Mouse (Mus musculus) T-helper 1 cell (primary cell): ENCODE results near the gene 4930562C15Rik.

ENCODE experiments used
- in situ Hi-C: fragments of 300-600 bp; cut with MboI, MseI; formaldehyde crosslinking; loops from one replicate; pipeline ENCODE4 v1.15.1; 2025; ENCODE audit warnings: high pct_unique_total_duplicates

Gene 4930562C15Rik

DNA sequence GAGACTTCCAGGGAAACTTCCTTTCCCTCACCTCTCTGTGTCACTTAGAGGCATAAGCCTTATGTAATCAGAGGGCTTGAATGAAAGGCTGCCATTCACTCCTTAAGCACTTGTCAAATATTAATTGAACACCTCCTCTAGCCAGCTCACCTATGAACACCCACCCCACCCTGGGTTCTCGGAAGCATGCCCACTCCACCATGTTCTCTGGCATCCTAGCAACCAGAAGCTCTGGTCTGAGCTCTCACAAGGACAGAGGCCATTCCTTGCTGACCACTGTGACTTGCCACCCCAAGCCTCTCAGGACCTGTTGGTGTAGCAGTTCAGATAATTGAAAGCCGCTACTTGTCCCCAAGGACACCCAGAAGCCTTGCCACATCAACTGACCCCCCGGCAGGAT, at the start of gene 4930562C15Rik:
TSS of gene 4930562C15Rik (plus strand) at position 226 of the 400 bp plus-strand sequence.
- in situ Hi-C loops, result no loop called here

DNA sequence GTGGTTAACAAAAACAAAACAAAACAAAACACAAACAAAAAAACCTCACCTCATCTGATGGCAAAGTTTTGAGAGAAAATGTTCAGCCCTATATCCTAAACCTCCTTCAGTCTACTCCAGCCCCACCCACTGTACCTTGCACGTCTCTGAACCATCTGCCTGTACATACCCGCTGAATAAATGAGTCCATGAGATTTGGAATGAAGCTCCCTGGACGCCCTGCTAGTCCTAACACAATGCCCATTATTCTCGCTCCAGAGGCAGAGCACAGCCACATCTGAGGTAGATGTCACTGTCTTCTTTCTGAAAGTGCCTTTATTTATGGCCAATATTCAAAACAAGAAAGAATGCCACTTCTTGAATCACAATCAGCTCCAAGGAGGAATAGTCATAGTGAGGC, 49.5 kb upstream of the 4930562C15Rik start:
- in situ Hi-C loops, result loop anchor here (5.0 to 10.0 kb wide), 3 partner anchors 97 to 359 kb away; partner anchors contain the start of genes Sec14l5 and Ubald1

DNA sequence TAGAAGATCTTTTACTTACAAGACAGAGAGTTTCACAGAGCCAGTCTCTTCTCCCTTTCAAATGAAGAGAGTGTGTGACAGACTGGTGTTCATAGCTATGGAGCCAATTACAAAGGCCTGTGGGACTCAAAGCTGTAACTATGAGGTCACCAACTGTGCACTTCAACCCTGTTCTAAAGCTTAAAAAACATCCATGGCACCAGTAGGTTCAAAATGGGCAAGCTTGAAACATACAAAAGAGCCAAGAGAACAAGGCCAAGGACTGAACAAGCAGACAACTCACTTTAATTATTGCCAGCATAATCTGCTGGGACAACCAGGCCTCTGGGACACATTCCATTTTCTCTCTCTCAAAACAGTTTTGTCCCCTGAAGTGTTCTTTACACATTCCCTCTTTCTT, 47.0 kb upstream of the 4930562C15Rik start:
- in situ Hi-C loops, result loop anchor here (5.0 to 10.0 kb wide), 3 partner anchors 94 to 357 kb away; partner anchors contain the start of genes Sec14l5 and Ubald1

DNA sequence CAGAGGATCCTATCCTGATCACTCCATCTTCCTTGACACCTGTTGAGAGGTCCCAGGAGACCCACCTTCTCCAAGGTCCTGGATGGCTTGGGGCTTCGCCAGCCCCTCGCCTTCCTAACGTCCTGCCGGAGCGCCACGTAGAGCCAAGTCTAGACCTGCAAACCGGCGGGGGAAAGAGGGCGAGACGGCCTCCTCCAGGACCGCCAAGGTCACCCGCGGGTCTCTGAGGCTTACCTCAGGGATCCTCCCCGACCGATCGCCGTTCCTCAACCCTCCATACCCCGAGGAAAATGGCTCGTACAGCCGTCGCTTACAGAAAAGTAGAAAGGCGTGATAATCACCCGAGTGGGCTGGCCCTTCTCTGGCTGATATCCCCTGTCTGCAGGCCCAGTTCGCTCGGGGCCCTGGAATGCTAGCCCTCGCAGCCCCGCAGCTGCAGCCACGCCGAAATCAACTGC, 45.9 kb upstream of the 4930562C15Rik start:
- in situ Hi-C loops, result loop anchor here (5.0 to 10.0 kb wide), 3 partner anchors 93 to 355 kb away; partner anchors contain the start of genes Sec14l5 and Ubald1

DNA sequence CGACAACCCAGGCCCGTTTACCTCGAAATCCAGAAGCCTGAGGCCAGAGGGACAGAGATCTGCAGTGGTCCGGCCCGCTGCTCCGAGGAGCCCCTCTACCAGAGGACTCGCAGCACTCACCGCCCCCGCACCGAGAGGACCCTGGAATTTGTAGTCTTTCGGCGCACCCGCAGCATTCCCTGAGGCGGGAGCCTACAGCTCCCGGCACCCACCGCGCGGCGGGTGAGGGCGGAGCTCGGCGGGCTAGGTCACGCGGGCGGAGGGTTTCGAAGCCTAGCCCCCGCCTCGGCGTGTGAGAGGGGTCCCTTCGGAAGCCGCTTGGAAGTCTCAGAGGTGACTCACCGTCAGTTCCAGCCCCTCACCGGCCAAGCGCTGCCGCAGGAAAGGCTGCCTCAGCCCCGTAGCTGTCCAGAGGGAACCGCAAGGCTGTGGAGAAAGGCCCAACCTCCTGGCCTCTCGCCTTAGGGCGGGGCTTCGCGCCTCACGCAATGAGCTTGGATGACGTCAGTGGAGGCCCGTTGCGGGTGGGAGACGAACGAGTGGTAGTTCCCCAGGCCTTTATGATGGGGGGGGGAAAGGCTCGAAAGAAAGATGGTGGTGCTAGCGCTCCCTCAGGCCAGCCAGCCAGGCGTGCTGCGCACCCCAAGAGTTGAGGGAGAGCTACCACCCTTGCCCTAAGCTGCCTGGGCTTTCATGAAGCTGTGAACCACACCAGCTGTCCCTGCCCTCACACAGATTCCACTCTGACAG, 45.2 kb upstream of the 4930562C15Rik start, which contains the start of gene Cdip1:
TSS of gene Cdip1 (minus strand) at position 483 of the 750 bp plus-strand sequence.
- in situ Hi-C loops, result loop anchor here (5.0 to 10.0 kb wide), 3 partner anchors 92 to 355 kb away; partner anchors contain the start of genes Sec14l5 and Ubald1

DNA sequence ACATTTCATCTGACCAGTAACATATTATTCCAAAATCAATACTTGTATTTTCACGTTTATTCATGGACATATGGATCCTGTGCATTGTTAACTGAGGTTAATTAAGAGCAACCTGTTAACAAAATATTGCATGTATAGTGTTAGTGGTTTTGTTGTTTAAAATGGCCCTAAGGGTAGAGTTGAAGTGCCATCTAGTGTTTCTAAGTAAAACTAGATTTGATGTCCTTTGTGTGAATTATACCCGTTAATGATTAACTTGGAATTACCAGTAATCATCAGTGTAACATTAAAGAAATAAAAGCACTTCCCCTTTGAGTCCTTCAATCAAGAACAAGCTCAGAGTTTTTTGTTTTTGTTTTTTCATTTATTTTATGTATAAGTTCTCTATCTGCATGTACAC, 43.9 kb upstream of the 4930562C15Rik start:
- in situ Hi-C loops, result no loop called here

DNA sequence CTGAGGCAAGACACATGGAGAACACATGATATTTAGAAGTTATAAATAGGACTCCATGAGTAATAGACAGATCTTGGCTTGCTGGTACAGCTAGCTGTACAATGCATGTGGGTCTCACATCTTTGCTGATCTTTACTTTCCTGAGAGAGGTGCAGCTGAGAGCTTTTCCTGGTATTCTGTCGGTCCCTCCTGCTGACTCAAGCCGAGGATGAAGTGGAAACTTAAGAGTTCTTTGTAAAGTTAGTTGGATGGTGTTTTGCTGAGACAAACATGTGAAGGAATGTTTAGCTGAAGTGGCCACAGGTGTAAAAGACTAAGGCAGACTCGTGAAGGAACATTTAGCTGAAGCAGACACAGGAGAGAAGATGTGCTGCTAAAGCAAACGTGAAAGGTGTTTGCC, 38.6 kb upstream of the 4930562C15Rik start:
- in situ Hi-C loops, result no loop called here

DNA sequence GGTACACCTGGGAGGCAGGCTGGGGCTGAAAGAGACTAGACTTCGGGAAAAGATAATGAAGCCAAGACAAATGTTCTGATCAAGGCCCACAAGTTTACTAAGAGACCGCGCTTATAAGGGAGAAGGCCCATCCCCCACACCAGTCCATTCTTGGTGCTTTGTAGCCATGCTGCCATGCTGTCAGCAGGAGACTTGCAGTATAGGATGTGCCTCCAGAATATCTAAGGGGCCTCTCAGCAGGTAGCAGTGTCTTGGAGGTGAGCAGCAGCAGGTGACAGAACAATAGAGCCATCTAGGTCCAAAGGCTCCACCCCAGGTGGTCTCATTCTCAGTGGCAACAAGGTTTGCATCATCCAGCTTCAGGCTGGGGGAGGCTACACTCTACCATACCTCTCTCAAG, 16.9 kb upstream of the 4930562C15Rik start:
- in situ Hi-C loops, result no loop called here

DNA sequence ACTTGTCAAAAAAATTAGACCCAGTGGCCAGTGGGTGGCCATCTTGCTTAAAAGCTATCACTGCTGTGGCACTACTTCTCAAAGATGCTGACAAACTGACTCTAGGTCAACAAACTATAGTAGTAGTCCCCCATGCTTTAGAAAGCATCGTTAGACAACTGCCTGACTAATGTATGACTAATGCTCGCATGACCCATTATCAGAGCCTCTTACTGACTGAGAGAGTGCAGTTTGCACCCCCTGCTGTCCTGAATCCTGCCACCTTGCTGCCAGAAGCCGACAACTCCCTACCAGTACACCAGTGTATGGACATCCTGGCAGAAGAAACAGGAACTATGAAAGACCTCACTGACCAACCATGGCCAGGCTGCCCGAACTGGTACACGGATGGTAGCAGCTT, 10.8 kb upstream of the 4930562C15Rik start:
- in situ Hi-C loops, result loop anchor here (5.0 to 10.0 kb wide), 2 partner anchors 47 to 930 kb away; no protein-coding TSS in a partner anchor

DNA sequence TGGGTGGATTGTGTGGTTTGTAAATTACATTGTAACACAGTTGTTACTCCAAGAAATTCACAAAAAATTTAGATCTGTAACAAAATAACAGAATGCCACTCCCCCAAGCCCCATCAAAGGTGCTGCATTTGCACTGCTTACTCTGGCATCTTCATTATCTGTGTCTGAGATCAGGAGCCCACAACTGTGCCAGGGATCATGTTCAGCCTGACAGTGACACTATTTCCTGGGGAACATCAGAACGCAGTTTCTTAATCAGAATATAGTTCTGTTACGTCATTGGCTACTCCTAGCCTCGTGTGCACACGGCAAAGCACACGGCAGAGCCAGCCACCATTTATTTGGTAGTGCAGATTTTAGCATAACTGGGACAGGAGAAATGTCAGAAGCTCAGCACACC, 7.6 kb upstream of the 4930562C15Rik start:
- in situ Hi-C loops, result loop anchor here (10.0 kb wide), 1 partner anchor 927 kb away; no protein-coding TSS in a partner anchor

DNA sequence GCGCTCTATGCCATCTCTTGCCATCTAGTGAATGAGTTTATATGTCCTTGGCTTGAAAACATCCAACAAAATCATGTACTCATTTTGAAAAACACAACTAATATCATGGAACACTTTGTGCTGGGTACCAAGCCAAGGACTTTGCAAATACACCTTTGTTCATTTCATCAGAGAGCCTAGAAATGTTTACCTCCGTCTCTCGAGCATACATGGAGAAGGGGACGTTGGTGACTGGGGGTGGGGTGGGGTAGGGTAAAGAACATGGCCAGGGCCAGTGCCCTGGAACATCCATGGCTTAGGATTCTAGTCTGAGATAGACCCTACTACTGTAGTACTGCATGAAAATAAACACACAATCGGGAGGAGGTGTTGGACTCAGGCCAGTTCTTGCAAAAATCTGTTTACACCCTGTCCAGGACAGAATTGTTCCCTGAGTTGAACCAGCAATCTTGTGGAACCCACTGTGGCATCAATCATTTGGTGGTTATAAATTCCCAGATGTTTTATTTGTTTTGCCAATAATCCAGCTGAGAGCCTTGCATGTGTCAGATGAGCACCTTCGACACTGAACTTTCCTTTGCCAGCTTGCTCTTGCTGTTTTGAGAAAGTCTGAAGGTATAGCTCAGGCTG, 5.8 kb upstream of the 4930562C15Rik start:
- in situ Hi-C loops, result loop anchor here (10.0 kb wide), 1 partner anchor 925 kb away; no protein-coding TSS in a partner anchor

DNA sequence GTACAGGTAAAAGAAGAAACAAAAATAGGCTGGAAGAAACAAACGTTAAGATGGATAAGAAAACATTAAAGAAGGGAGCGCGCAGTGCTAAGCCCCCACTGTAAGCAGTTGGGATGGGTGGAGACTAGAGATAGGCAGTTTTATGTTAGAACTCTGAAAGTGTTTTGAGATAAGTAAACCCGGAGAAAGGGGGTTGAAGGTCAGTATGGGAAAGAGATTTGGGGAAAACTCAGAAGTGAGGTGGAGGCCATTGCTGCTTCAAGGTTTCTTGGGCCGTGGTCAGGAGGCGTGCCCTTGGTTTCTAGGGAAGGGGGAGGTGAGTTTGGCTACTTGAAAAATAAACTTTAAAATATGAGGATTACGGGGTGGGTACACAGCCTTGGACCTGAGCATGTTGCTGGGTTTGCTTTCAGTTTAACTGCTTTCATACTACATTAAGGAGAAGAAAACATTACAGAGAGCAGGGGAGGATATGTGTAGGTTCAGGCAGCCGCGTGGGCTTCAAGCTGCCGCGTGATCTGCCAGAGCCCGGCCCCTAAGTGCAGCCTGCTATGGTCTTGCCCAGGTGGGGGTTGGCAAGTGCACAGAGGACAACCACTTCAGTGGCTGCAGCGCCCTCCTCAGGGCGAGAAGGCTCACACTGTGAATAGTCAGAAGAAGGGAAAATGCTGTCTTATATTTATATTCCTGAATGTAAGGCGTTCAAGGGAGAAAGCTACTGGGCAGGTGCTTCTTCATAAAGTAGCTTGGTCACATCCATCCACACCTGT, 3.4 kb upstream of the 4930562C15Rik start:
- in situ Hi-C loops, result no loop called here

DNA sequence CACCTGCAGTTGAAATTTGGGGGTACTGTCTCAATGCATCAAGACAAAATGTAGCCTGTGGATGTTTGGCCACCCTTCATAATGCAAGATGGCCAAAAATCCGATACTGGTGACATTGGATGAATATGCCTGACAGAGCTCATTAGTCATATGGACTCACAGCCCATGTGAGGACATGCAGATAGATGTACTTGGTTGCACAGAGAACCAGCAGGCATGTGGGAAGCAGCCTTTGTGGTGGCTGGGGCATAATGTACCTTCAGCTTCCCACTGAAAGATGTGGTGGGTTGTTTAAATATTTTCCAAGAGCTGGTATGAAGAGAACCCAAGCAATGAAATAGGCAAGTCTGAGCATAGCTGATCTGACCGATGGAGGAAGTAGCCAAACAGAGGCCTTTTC, 1.4 kb upstream of the 4930562C15Rik start:
- in situ Hi-C loops, result no loop called here

DNA sequence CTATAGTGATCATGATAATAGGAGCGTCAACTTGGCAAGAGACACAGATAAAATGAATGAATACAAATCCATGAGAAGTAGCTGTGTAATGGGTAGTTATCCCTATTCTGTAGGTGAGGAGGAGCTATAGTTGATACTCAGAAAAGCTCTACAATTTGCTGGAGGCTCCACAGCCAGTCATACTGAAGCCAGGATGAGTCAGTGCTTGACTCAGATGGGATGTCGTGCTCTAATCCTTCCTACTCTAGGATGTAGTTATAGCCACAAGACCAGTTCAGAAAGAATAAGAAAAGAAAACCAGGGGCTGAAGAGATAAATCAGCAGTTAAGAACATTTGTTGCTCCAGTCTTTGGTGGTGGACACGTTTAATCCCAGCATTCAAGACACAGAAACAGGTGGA, 2.4 kb downstream of the 4930562C15Rik start:
- in situ Hi-C loops, result no loop called here

DNA sequence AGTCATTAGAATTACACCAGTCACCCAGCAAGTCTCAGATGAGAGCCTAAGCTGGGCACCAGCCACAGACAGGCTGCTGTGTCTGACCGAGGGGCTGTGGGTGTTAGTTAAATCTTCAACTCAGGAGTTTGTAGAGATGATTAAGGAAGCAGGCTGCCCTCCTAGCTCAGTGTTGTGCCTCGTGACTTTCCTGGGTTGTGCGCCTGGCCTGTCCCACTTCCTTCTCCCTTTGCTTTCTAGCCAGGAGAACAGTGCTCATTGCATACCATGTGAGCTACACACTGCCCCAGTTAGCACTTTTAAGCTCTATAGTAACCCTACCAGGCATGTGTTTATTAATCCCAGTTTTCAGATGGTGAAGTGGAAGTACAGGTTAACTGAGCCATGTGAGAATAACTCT, 4.3 kb downstream of the 4930562C15Rik start:
- in situ Hi-C loops, result no loop called here

DNA sequence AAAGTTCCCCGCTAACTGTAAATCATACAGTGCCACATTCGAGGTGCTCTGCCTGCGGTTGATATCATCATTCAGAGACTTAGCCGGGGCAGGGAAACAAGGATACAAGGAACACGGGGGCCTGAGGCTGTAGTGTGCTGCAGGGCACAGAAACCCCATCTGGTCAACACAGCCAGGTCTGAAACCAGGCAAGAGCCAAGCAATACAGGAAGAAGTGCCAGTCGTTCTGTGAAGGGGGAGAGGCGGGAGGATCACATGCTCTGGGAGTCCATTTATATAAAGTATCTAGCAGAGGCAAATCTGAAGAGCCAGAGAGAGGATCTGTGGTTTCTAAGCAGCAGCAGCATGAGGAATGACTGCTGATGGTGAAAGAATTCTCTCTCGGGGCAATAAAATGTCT, 5.0 kb downstream of the 4930562C15Rik start:
- in situ Hi-C loops, result no loop called here

DNA sequence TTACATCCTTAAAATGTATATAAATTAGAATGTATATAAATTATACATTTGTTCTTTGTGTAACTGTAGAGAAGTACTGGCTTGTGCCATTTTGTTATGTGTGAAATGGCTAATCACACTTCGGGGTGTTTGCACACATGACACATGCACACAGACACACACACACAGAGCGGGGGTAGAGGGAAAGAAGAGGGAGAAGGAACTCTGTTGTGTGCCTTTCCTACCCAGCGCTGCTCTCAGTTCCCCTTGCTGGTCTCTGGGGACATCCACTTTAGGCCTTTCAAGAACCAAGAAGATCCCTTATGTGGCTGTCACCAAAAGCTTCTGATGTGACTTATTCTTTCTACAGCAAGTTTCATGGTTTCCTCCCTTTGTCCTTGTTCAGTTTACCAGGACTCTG, 11.8 kb downstream of the 4930562C15Rik start:
- in situ Hi-C loops, result no loop called here

DNA sequence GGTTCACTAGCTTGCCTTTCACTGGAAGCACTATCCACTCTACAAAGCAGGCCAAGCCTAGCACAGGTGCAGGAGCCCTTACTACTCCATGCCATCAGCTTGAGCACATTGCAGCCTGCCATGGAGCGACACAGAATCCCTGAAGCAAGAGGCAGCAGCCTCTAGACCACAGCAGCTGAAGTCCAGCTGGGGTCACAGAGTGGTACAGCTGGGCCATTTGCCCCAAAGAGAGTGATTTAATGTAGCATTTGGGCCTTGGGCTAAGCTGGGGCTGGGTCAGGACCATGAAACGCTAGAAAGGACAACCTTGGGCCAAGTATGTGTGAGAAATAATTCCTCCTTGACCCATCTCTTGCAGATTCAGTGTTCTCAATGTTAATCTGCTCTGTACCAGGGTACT, 12.9 kb downstream of the 4930562C15Rik start:
- in situ Hi-C loops, result no loop called here

DNA sequence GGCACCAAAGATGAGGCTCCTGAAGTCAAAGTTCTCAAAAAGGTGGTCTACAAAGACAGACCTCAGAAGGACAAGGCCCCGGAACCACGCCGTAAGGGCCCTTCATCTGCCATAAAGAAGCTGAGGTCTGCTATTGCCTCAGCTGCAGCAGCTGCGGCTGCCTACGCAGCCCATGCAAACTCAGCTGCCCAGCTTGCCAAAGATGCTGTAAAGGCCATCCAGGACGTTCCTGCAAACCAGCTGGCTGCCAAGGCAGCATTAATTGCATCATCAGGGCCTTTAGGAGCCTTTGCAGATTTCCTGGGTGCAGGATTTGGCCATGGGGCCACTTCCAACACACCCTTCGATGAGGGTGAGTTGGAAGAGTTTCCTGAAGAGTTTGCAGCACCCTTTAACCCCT, 15.1 kb downstream of the 4930562C15Rik start:
- in situ Hi-C loops, result no loop called here

DNA sequence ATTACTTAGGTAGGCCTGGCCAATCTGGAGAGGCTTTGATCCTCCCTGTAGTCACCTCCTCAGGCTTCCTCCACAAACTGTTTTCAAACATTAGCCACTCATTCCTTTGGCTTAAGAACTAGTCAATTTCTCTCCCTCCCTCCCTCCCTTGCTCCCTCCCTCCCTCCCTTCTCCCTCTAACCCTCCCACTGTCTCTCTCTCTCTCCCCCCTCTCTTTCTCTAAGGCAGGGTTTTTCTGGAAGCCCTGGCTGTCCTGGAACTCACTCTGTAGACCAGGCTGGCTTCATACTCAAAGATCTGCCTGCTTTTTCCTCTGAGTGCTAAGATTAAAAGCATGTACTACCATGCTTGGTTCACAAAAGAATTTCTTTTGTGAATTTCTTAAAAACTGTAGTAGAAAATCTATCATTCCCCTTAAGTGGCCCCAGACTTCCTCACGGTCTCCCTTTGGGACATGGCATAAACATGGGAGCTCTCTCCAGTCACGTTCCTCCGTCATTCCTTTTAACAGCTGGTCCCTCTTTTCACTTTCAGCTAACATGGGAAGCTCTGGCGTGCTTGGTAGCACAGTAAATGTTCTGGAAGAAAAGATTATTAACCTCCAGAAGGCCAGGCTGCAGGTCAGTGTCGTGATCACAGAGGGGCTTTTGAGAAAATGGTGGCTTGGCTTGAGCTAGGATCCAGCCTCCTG, 15.9 kb downstream of the 4930562C15Rik start:
- in situ Hi-C loops, result no loop called here

DNA sequence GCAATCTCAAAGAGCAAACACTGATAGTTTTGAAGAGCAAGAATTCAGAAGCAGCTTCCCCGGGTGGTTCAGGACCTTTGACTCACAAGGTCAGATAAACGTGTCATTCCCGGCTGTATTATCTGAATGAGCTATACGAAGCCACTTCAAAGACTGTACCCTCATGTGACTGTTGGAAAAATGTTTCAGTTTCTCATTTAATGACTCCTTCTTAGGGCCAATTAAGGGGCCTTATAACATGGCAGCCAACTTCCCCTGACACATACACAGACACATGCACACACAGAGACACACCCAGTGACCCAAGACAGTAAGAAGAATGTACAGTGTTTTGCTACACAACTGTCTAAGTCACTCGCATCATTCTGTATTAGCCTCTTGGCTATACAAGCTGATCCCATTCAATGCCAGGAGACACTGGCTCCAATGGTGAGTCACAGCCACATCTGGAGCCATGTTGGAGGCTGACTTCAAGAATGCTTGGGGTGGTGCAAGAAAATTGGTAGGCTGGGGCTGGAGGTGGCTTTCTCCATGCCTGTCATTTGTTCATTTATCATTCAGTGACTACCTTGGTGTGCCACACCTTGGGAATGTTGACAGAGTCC, 19.9 kb downstream of the 4930562C15Rik start:
- in situ Hi-C loops, result no loop called here
